Mouse (Mus musculus) liver, embryonic 14.5 days (tissue): ENCODE results near the gene Ciapin1. TPM values are rescaled to one million over a fixed set of nuclear protein-coding genes. Genes with fewer than 3 reads are reported as not detected.
A peak's percentile ranks its signal among the peaks of the same experiment; 100 is the strongest.

Experiments
- ATAC-seq: fragments of 200-750 bp; cut with Nextera tagmentation; 2 replicates; pipeline ENCODE4 v1.8.0; 2017; ENCODE audit warnings: moderate number of reproducible peaks, mild to moderate bottlenecking, moderate library complexity; ENCODE audit not compliant: insufficient read depth
- DNase-seq, 3 experiments: peaks; one replicate each; pipeline ENCODE4 v3.0.0-alpha.2; 2012 to 2013; ENCODE audit warnings: low read depth in 3 of 3, low spot score in 3 of 3
- H3K27ac ChIP-seq: fragments of 300-500 bp; sonication (generic); 2 replicates; pipeline ENCODE4 v1.5.1; 2014; ENCODE audit warnings: moderate library complexity, mild to moderate bottlenecking, control low read depth, inconsistent platforms
- H3K27me3 ChIP-seq: fragments of 300-500 bp; sonication (generic); 2 replicates; pipeline ENCODE4 v1.6.1; 2014; ENCODE audit warnings: mild to moderate bottlenecking, low read length, moderate library complexity; ENCODE audit not compliant: control insufficient read depth, insufficient read depth
- H3K36me3 ChIP-seq: fragments of 300-500 bp; sonication (generic); replicated peaks from 2 replicates; pipeline ENCODE4 v1.6.1; 2014; ENCODE audit warnings: low read depth; ENCODE audit not compliant: control insufficient read depth, insufficient read depth
- H3K4me1 ChIP-seq, 2 experiments: fragments of 200-500 bp in 1 of 2; fragments of 300-500 bp in 1 of 2; sonication (generic) in 1 of 2; replicated peaks; 2 replicates each; pipeline ENCODE4 v1.6.1; 2012 to 2014; ENCODE audit warnings: antibody characterized with exemption in 1 of 2, inconsistent platforms in 1 of 2, low read length in 1 of 2; ENCODE audit not compliant: control insufficient read depth in 2 of 2, insufficient read depth in 2 of 2
- H3K4me2 ChIP-seq: fragments of 300-500 bp; sonication (generic); 2 replicates; pipeline ENCODE4 v1.6.1; 2014; ENCODE audit warnings: low read depth, mild to moderate bottlenecking, control low read depth, moderate library complexity
- H3K4me3 ChIP-seq, 2 experiments: fragments of 200-500 bp in 1 of 2; fragments of 300-500 bp in 1 of 2; sonication (generic) in 1 of 2; 2 replicates each; pipeline ENCODE4 v1.5.1; 2012 to 2014; ENCODE audit warnings: low read depth in 2 of 2, low read length in 2 of 2, mild to moderate bottlenecking in 2 of 2, control low read depth in 1 of 2, inconsistent platforms in 1 of 2, moderate library complexity in 1 of 2; ENCODE audit not compliant: insufficient read depth in 1 of 2
- H3K9ac ChIP-seq: fragments of 300-500 bp; sonication (generic); replicated peaks from 2 replicates; pipeline ENCODE4 v1.6.1; 2014; ENCODE audit warnings: mild to moderate bottlenecking, control low read depth, moderate library complexity
- H3K9me3 ChIP-seq: fragments of 300-500 bp; sonication (generic); 2 replicates; pipeline ENCODE4 v1.6.1; 2016; ENCODE audit warnings: low read length, mixed read lengths; ENCODE audit not compliant: control insufficient read depth
- CTCF ChIP-seq: IDR thresholded peaks from 2 replicates; pipeline ENCODE4 v1.5.1; 2016; ENCODE audit warnings: antibody characterized with exemption, low read depth, control low read depth
- EP300 ChIP-seq: IDR thresholded peaks from 2 replicates; pipeline ENCODE4 v1.6.1; 2016; ENCODE audit warnings: antibody characterized with exemption, low read depth
- WGBS: fragments of 180-500 bp; shearing (Covaris S2); extraction: QIAGEN DNeasy Blood & Tissue Kit; methylation state at CpG from one replicate; pipeline ENCODE4 v1.1.7; 2014; ENCODE audit not compliant: insufficient replicate concordance; 5-methylcytosine and 5-hydroxymethylcytosine counted together
- polyA plus RNA-seq, 2 experiments: library from polyadenylated mRNA; depleted of rRNA in 1 of 2; stranded (reverse) in 1 of 2; unstranded in 1 of 2; fragments of >200 nt; fragmentation: Nextera tagmentation in 1 of 2; extraction: Ambion mirVana in 1 of 2; gene quantifications; 2 replicates each; pipeline versions ENCODE4 v1.2.1 to v1.2.3; 2012 to 2014

Ciapin1 gene
- polyA plus RNA-seq, 2 experiments: 23.7 to 38.4 TPM

DNA sequence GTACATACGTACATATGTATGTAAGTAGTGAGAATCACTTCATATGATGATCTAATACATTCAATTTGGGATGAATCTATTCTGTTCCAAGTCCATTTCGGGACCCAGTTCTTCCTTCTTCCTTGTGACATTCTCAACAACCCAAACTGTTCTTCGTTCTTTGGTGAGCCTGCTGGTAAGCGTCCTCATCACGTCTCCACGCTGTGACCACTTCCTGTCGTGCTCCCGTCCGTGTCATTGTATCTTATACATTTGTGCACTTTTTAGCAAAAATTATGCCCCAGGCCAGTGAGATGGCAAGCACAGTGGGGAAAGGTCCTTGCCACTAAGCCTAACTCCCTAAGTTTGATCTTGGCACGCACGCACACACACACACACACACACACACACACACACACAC lies 20.2 kb downstream of the Ciapin1 start:
- peaks cover 11% of the 10 kb centered on the region for H3K36me3 ChIP-seq
- H3K4me3 ChIP-seq: no peak overlapping the region
- DNase-seq (no peak), ATAC-seq (no peak)
- H3K27me3 ChIP-seq: no peaks in the 10 kb centered on the region
- TF ChIP-seq CTCF (no peak), EP300 (no peak)
- WGBS: 49% methylated on average over 11 of the region's 11 CpGs
- H3K9me3 ChIP-seq: no peaks in the 10 kb centered on the region
- no peak overlapping the region for H3K9ac ChIP-seq
- no peak overlapping the region for H3K4me2 ChIP-seq
- H3K27ac ChIP-seq: no peak overlapping the region
- peaks cover 0 to 7% of the 10 kb centered on the region in 2 experiments; a peak in 2 of 4 replicates for H3K4me1 ChIP-seq

DNA sequence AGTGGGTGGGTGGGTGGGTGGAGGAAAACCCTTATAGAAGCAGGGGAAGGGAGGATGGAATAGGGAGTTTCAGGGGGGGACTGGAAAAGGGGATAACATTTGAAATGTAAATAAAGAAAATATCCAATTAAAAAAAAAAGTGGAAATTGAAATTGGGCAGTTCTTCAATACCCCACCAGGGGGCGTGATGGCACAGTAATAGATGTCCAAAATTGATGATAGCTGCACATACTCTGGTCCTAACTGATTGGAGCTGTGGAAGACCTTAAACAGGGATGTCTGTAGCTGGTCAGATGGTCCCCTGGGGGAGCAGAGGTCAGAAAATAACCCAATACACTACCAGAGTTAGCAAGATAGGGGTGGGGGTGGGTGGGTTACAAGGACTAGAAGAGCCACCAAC lies 23.6 kb downstream of the Ciapin1 start:
- no peaks in the 10 kb centered on the region for H3K36me3 ChIP-seq
- no peaks in the 10 kb centered on the region; a peak in 1 of 4 replicates for H3K4me1 ChIP-seq
- no peaks in the 10 kb centered on the region for H3K27me3 ChIP-seq
- DNase-seq (no peak), ATAC-seq (no peak)
- WGBS: 0% methylated on average over 1 of the region's 1 CpGs
- TF ChIP-seq CTCF (peak; percentile 73), EP300 (no peak)
- no peak overlapping the region for H3K9ac ChIP-seq
- H3K4me2 ChIP-seq: no peak overlapping the region
- no peak overlapping the region for H3K4me3 ChIP-seq
- no peaks in the 10 kb centered on the region for H3K9me3 ChIP-seq
- no peak overlapping the region for H3K27ac ChIP-seq

DNA sequence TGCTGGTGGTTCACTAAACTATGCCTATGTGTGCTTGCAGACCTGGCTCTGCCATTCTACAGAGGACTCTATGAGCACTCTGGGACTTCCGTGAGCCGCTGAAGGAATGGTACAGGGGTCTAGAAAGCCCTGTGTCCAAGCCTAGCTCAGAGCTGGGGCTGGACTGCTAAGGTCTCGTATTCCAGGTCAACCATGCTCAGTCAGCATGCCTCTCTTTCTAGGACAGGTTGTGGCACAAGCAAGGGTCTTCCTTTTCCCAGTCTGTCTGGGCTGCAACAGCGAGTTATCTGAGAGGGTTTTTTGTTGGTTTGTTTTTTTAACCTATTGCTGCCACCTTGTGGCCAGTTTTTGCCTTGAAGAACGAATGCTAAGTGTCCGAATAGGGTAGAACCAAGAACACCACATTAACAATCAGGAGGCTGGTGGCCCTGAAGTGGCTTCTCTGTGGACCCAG lies 25.5 kb downstream of the Ciapin1 start:
- WGBS: 30% methylated on average over 6 of the region's 6 CpGs
- peak; percentile 57; the same call in 1 of the 2 replicates for ATAC-seq
- Histone ChIP-seq H3K4me2 (no peak overlapping the region), H3K27ac (no peak overlapping the region), H3K27me3 (no peaks in the 10 kb centered on the region), H3K36me3 (no peaks in the 10 kb centered on the region), H3K4me3 (no peak overlapping the region), H3K9me3 (no peaks in the 10 kb centered on the region), H3K9ac (no peak overlapping the region), H3K4me1 (peaks cover 4% of the 10 kb centered on the region in 2 experiments; a peak in 1 of 4 replicates)
- peak; percentile 74 to 82 (median 78) for DNase-seq
- no peak; the same call in 1 of the 2 replicates for TF ChIP-seq EP300
- peak; percentile 76 for TF ChIP-seq CTCF

DNA sequence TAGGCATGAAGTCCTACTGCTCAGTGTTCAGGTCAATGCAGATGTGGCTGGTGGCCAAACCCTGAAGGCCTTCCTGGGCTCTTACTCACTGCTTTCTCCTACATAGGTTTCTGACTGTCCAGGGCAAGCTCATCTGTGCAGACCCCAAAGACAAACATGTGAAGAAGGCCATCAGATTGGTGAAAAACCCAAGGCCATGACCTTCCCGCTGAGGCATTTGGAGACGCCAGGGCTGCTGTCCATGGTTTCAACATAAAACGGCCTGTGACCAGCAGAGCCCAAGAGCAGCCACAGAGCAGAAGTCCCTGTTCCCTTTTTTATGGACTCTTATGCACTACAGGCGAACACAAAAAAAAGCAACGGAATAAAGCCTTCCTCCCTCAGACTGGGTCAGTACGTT lies 26.5 kb downstream of the Ciapin1 start:
- H3K4me3 ChIP-seq: no peak overlapping the region
- no peaks in the 10 kb centered on the region for H3K9me3 ChIP-seq
- ATAC-seq (no peak), DNase-seq (no peak)
- WGBS: 44% methylated on average over 6 of the region's 6 CpGs
- H3K4me1 ChIP-seq: peaks cover 4% of the 10 kb centered on the region in 2 experiments; a peak in 1 of 4 replicates
- TF ChIP-seq EP300 (no peak), CTCF (no peak)
- no peaks in the 10 kb centered on the region for H3K27me3 ChIP-seq
- no peak overlapping the region for H3K9ac ChIP-seq
- H3K4me2 ChIP-seq: no peak overlapping the region
- H3K27ac ChIP-seq: no peak overlapping the region
- H3K36me3 ChIP-seq: no peaks in the 10 kb centered on the region

DNA sequence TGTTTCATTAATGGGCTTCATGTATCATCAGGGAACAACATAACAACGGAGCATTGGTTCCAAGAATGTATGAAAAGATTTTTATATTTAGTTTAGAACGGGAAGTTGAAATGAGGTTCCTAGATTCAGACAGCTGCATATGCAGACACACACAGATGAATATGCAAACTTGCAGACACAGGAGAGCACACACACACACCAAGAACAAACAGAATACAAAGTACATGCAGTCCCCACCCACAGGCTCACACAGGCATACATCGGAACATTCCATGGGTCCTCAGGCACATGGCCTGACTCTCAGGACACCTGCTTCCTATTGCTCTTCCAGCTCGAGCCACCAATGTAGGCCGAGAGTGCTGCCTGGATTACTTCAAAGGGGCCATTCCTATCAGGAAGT lies 27.3 kb downstream of the Ciapin1 start:
- no peak overlapping the region for H3K9ac ChIP-seq
- TF ChIP-seq EP300 (no peak), CTCF (no peak)
- WGBS: 68% methylated on average over 5 of the region's 5 CpGs
- H3K4me3 ChIP-seq: no peak overlapping the region
- H3K36me3 ChIP-seq: no peaks in the 10 kb centered on the region
- H3K27me3 ChIP-seq: no peaks in the 10 kb centered on the region
- no peak overlapping the region for H3K27ac ChIP-seq
- ATAC-seq: no peak
- no peak overlapping the region for H3K4me2 ChIP-seq
- no peaks in the 10 kb centered on the region for H3K9me3 ChIP-seq
- DNase-seq: no peak
- H3K4me1 ChIP-seq: peaks cover 4% of the 10 kb centered on the region in 2 experiments; a peak in 1 of 4 replicates

DNA sequence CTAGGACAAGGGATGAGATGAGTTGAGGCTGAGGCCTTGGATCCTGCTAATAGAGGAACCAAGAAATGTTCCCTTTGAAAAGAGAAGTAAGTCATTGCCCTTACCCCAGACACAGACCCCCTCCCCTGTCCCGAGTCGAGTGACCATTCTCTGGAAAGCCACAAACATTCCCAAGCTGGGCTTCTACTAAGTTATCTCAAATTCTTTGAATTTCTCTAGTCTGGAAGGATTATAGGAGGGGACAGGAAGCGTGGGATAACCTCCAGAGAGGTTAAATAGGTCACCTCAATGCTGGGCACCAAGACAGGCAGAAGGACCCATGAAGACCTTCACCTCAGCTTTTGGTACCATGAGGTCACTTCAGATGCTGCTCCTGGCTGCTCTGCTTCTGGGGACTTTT lies 28.0 kb downstream of the Ciapin1 start, which contains the start of gene Ccl17:
Gene Ccl17 (plus strand): TSS at position 301 of the 400 bp plus-strand sequence.
- Histone ChIP-seq H3K27ac (no peak within 1 kb of the TSS), H3K36me3 (no peaks in the 10 kb centered on the region), H3K4me1 (peaks cover 4 to 5% of the 10 kb centered on the region in 2 experiments; a peak in 3 of 4 replicates), H3K9me3 (no peaks in the 10 kb centered on the region), H3K4me2 (no peak within 1 kb of the TSS), H3K27me3 (no peaks in the 10 kb centered on the region), H3K9ac (no peak within 1 kb of the TSS), H3K4me3 (no peak within 1 kb of the TSS)
- TF ChIP-seq EP300 (no peak), CTCF (no peak)
- DNase-seq: no peak
- ATAC-seq: no peak
- 33% methylated on average over 3 of the region's 3 CpGs for WGBS
